Mouse (Mus musculus) WW6 (cell line): ENCODE measurements around the gene Ushbp1.
"Not testable (repeated sequence)": the region's sequence is repeated elsewhere in the genome, so short reads cannot be mapped to it uniquely, and the experiment has no call there.

Source experiments
- DNase-seq: peaks from one replicate; pipeline ENCODE4 v3.0.0-alpha.2; 2013; ENCODE audit warnings: low read depth, low spot score

The Ushbp1 gene

GRCm38 (mm10) chr8:71395629-71396028, at the start of gene Ushbp1:
Ushbp1 (minus strand) TSS chr8:71395802.
- no peak for DNase-seq

DNA sequence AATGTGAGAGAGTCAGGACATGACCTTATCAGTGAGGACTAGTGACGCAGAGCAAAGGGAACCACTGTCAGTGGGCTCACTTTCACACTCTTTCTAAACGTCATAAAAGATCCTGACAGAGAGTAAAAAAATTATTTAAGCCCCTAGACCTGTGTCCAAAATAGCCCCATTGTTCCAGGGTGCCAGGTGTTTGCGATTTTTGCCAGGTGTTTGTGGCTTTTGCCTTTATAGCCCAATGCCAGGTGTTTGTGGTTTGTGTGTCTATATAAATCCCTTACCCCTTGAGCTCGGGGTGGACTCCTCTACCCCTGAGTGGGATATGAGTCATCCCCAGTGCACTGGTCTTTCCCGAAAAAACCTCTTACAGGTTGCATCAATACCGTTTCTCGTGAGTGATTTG, 49.5 kb upstream of the Ushbp1 start:
- DNase-seq, result no peak

DNA sequence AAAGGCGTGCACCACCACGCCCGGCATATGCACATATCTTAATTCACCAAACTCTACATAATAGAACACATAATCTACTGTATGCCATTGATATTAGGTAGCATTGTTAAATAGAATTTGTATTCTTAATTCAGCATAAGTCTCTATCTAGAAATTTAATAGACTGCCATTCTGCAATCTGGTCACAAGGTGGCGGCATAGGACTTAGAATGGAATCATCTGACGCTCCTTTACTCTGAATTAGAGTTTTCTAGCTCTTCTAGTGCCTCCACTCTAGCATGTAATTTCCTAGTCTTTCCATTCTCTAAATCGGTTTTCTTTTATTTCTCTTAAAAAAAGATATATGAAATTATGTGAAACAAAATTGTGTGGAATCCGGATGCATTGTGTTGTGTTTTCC, 45.8 kb upstream of the Ushbp1 start:
- DNase-seq, result no peak

DNA sequence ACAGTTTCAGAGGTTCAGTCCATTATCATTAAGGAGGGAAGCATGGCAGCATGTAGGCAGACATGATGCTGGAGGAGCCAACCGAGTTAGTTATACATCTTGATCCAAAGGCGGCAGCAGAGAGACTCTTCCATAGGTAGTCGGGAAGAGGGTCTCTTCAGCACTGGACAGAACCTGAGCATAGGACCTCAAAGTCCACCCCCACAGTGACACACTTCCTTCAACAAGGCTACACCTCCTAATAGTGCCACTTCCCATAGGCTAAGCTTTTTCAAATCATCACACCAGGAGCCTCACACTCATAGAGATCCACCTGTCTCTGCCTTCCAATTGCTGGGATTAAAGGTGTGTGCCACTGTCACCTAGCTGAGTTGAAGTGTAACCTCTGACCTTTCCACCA, 41.4 kb upstream of the Ushbp1 start:
- no peak for DNase-seq

GRCm38 (mm10) chr8:71432935-71433334, 37.3 kb upstream of the Ushbp1 start:
- DNase-seq, result not testable (repeated sequence)

GRCm38 (mm10) chr8:71422121-71422520, 26.5 kb upstream of the Ushbp1 start:
- DNase-seq, result no peak

GRCm38 (mm10) chr8:71411535-71412273, 16.1 kb upstream of the Ushbp1 start:
- DNase-seq, result no peak

DNA sequence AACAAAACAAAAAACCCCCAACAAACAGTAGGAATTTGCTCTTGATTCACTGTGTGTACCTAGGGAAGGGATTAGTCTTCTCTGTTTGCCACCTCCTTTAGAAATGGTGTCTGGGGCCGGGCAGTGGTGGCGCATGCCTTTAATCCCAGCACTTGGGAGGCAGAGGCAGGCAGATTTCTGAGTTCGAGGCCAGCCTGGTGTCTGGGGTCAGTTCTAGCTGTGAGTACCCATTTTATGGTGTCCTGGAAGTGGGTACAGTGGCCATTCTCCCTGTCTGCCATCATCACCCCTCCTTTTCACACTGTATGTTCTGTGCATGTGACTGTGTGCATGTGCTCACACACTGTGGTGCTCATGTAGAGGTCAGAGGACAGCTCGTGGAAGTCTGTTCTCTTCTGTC, 12.6 kb upstream of the Ushbp1 start:
- no peak for DNase-seq

GRCm38 (mm10) chr8:71407441-71407840, 11.8 kb upstream of the Ushbp1 start:
- no peak for DNase-seq

DNA sequence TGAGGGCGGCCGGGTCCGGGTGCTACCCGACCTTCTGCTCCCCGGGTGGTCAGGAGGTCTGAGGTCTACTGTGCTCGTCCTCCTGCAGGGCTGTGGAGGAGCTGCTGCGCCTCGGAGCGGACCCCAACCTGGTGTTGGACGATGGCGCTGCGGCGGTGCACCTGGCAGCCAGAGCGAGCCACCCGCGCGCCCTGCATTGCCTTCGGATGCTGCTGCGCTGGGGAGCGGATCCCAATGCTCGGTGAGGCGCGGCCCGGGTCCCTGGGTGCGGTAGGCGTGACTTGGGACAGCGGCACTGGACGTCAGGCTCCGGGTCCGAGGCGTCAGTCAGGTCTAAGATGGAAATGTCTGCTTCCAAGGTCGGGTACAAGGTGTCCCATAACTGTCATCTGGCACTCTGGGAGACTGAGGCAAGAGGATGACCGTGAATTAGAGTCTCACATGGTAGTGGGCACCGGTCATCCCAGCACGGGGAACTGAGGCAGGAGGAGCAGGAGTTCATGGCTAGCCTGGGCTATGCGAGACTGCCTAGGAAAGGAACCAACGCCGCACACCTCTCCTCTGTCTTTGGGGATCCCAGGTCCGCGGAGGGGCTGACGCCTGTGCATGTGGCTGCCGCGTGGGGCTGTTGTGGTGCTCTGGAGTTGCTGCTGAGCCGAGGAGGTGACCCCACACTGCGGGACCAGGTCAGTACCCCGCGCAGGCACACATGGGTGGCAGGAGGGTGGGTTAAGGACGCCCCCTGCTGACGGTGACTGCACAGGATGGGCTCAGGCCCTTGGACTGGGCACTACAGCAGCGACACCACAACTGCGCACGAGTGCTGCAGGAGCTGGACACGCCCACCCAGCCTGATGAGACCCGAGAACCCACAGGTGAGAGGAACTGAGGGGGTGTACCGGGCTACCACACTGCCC, 10.8 kb upstream of the Ushbp1 start:
- DNase-seq, result no peak

DNA sequence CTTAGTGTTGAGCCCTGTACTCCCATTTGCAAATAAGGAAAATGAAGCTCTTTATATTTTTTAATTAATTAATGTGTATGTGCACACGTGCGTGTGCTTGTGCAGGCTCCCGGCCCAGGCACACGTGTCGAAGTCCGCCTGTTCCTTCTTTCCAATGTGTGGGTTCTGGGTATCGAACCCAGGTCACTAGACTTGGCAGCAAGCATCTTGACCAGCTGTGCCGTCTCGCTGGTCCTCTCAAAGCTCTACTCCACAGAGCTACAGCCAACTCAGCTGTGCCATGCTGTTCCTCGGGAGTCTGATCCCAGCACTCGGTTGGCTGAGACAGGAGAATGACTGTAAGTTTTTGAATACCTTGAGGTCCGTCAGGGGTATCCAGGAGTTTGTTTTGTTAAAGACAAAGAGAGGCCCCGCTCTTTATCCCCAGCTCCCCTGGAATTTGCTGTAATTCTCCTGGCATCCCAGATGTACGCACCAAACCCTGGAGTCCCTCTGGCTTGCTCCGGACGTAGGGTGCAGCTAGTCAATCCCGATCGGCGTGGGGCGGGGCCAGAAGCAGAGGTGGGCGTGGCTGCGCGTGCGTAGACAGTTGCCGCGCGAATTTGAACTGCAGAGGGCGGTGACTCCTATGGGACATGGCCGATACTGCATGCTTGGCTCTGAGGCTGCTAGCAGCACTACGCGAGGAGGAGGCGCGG, 9.9 kb upstream of the Ushbp1 start, which contains the start of gene Ankle1:
Ankle1 (plus strand) TSS at position 610 of the 698 bp plus-strand sequence.
- DNase-seq, result peak; percentile 96

- no peak for DNase-seq
These were observed 9.3 kb upstream of the Ushbp1 start for GRCm38 (mm10) chr8:71404951-71405351.

DNA sequence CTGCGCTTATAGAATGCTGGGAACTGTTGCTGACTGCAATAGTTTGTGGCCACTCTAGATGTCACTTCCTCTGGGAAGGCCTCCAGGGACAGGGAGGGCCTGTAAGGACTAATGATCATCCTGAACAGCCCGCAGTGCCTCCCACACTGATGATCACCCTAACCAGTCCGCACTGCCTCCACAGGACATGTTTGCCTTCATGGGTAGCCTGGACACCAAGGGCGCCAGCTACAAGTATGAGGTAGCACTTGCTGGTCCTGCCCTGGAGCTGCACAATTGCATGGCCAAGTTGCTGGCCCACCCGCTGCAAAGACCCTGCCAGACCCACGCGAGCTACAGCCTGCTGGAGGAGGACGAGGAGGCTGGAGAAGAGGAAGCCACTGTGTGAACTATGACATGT, 8.4 kb upstream of the Ushbp1 start:
- DNase-seq, result no peak

DNA sequence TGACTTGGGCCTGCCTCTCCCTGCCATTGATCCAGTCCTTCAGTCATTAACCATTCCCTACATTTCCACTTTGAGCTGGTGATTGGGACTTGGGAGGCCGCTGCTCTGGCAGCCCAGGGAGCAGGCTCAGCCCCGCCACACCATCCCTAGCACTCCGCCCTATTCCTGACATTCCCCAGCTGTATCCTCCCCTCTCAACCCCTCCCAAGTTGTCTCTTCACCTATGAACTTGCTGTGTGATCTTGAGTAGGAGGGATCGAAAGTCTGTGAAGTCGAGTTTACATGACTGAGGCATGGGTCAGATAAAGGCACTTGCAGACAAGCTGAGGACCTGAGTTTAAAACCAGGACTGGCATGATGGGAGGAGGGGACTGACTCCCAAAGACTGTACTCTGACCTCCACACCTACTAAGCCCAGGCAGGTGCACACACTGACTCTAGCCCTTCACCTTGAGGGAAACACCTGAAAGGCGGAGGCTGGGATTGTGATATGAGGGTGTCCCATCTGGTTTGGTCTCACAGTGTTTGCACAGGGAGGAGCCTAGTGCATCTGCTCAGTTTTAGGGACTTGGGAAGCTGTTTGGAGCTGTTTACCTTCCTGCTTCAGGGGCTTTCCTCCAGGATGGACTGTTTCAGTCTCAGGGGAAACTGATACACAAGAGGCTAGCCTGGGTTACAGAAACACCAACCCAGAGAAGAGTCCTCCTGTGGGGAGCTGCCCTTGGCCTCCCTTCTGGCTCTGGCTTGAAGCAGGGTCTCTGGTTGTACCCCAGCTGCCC, 7.7 kb upstream of the Ushbp1 start:
- DNase-seq, result no peak

DNA sequence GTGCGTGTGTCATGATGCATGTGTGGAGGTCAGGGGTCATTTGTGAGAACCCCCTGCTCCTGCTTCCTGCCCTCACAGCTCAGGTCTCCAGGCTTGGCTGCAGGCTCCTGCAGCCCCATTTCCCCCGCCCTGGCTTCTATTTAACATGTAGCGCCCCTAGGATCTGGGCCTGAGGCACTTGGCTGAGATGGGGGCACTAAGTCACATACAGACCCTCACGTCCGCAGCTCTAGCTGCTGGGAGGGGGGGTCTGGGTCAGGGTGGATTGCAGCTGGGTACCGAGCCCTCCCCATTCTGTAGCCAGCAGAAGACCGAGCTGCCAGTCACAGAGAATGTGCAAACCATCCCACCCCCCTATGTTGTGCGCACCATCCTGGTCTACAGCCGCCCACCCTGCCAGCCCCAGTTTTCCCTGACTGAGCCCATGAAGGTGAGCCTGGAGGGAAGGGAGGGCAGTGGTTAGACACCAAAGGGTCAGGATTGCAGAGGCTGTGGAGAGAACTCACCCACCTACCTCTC, 6.9 kb upstream of the Ushbp1 start:
- no peak for DNase-seq

GRCm38 (mm10) chr8:71401454-71401853, 5.9 kb upstream of the Ushbp1 start:
- DNase-seq, result no peak

DNA sequence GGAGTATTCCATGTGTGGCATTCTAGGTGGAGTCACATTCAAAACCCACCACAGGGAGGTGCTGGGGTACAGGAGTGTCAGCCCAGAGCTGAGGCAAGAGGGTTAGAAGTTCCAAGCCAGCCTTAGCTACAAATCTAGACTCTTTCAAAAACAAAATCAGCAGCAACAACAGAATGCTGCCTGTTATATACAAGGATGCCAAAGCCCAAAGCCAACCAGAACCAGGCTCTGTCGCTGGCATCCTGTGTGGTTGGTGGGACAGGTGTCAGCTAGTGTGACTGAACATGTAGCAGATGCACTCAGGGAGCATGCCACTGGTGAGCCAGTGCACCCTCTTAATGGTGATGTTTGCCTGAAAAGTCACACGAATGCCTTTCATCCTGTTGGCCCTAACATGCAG, 5.2 kb upstream of the Ushbp1 start:
- no peak for DNase-seq

GRCm38 (mm10) chr8:71397701-71398100, 2.1 kb upstream of the Ushbp1 start:
- DNase-seq, result no peak

GRCm38 (mm10) chr8:71396639-71397305, 1.2 kb upstream of the Ushbp1 start, which contains the start of gene Babam1:
Babam1 (plus strand) TSS chr8:71396861.
- peak; percentile 86 for DNase-seq

GRCm38 (mm10) chr8:71395071-71395470, 531 bp downstream of the Ushbp1 start:
- DNase-seq, result no peak
